Comparison of ENCODE assay signal across 9 mouse cellular contexts in the genomic region with DNA sequence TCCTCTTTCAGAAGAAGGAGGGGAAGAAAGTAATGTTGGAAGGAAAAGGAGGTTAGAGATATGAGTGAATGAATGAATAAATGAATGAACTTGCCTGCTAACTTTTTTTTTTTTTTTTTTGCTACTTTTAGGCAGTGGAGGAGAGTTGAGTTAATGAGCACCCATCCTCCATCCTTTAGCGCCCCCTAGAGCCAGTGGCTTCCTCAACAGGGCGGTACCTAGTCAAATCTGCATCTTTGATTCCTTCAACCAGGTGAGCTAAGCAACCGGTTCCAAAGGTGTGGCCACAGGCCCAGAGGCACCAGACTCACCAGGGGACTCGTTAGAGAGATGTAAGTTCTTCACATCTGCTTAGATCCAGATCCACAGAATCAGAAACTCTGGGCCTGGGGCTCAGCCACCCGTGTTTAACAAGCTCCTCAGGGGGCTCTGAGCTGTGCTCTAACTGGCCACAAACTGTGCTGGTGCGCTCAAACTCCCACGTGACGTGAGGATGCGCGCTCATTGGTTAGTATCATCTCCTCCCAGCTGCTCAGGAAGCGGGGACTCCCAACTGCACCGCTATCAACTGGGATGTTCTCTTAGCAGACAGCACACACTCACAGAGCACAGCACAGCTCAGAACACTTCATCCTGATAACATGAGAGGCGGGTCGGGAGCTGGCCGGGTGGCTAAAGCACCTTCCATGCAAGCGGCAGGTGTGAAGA.
DNase-seq lines count a peak whose midpoint lies in the region; ATAC-seq and TF ChIP-seq lines count a peak whose summit lies in the region.
"Had no signal": no experiment of that assay in that cellular context is flagged by ENCODE, and none has a peak within 500 bp of the region (broad histone marks: within the 10 kb centered on the region; RNA-seq: fewer than 3 reads in every experiment).

No protein-coding gene starts in this region.

- no peaks in the 10 kb centered on the region for H3K27me3 ChIP-seq in kidney, embryonic 16.5 days (ENCODE audit: insufficient read depth, low read length)
- H3K27me3 ChIP-seq in intestine, embryonic 15.5 days (replicated peaks), result no peaks in the 10 kb centered on the region

- peak; percentile 31; the same call in 1 of the 2 replicates for TF ChIP-seq CTCF in brain, embryonic 14.5 days (IDR thresholded peaks at IDR 0.05; ENCODE audit: borderline replicate concordance, extremely low read depth, insufficient read depth, insufficient read length)

- no peak overlapping the region for H3K9ac ChIP-seq in kidney, embryonic 16.5 days (replicated peaks; ENCODE audit: low read length)
- no peak overlapping the region for H3K9ac ChIP-seq in intestine, embryonic 15.5 days

- H3K4me2 ChIP-seq in kidney, embryonic 16.5 days (replicated peaks; ENCODE audit: low read depth, low read length), result no peak overlapping the region
- no peak overlapping the region for H3K4me2 ChIP-seq in intestine, embryonic 15.5 days (replicated peaks)

- no peak for ATAC-seq in CD4-positive, CD25-positive, alpha-beta regulatory T cell, adult 4 months
- ATAC-seq in kidney, embryonic 16.5 days (ENCODE audit: low FRiP score, low TSS enrichment), result 0 out of 2 replicates have a peak, but pooled peaks have one; percentile 51
- no peak for ATAC-seq in intestine, embryonic 15.5 days

- H3K36me3 ChIP-seq in kidney, embryonic 16.5 days (ENCODE audit: insufficient read depth, low read length), result no peaks in the 10 kb centered on the region
- H3K36me3 ChIP-seq in intestine, embryonic 15.5 days, result no peaks in the 10 kb centered on the region

- 68% methylated on average over 16 of the region's 16 CpGs for WGBS in kidney, embryonic 16.5 days
- 65% methylated on average over 16 of the region's 16 CpGs for WGBS in intestine, embryonic 15.5 days

- no peaks in the 10 kb centered on the region for H3K9me3 ChIP-seq in kidney, embryonic 16.5 days (ENCODE audit: low read length)
- no peaks in the 10 kb centered on the region for H3K9me3 ChIP-seq in intestine, embryonic 15.5 days

- no peak for TF ChIP-seq POLR2A in brain, embryonic 14.5 days (IDR thresholded peaks at IDR 0.05; ENCODE audit: borderline replicate concordance, extremely low read depth, insufficient read depth, insufficient read length, poor library complexity, severe bottlenecking)

- H3K27ac ChIP-seq in kidney, embryonic 16.5 days (ENCODE audit: low read length), result no peak overlapping the region
- no peak overlapping the region for H3K27ac ChIP-seq in intestine, embryonic 15.5 days

- no peak overlapping the region for H3K4me3 ChIP-seq in kidney, embryonic 16.5 days (ENCODE audit: low read length)
- H3K4me3 ChIP-seq in intestine, embryonic 15.5 days (replicated peaks), result no peak overlapping the region

- no peaks in the 10 kb centered on the region for H3K4me1 ChIP-seq in kidney, embryonic 16.5 days (ENCODE audit: insufficient read depth, low read length)
- no peaks in the 10 kb centered on the region for H3K4me1 ChIP-seq in intestine, embryonic 15.5 days (replicated peaks)

- peak; percentile 66 for DNase-seq in CD4-positive, CD25-positive, alpha-beta regulatory T cell, adult 2 months (ENCODE audit: low read depth, low spot score)
- no peak for DNase-seq in kidney, adult 18-20 months
- DNase-seq in brain, embryonic 14.5 days (ENCODE audit: low read depth), result peak; percentile 25
- peak; percentile 60 for DNase-seq in retina, embryonic 14.5 days (ENCODE audit: low spot score)
- no peak for DNase-seq in ovary, postnatal 14 days (ENCODE audit: low spot score)
- DNase-seq: right cerebral cortex, adult 18-20 months had no signal

Comparison
In these comparisons a context has a peak if more than half of its experiments do, and no peak if none do; other contexts are left out.
1. DNase-seq: peak in CD4-positive, CD25-positive, alpha-beta regulatory T cell, adult 2 months (single experiment), brain, embryonic 14.5 days (single experiment) and retina, embryonic 14.5 days (single experiment); none in kidney, adult 18-20 months (single experiment) and ovary, postnatal 14 days (single experiment).